Mouse (Mus musculus) midbrain, embryonic 11.5 days (tissue): Measurements from ENCODE around the gene Pomp. TPM values are rescaled to one million over a fixed set of nuclear protein-coding genes. Genes with fewer than 3 reads are reported as not detected.

Experiments used
- ATAC-seq: fragments of 200-750 bp; cut with Nextera tagmentation; 2 replicates; pipeline ENCODE4 v1.8.0; 2017; ENCODE audit warnings: moderate TSS enrichment, moderate library complexity; ENCODE audit not compliant: low FRiP score
- DNase-seq: peaks from one replicate; pipeline ENCODE4 v3.0.0; 2015; ENCODE audit warnings: low spot score; ENCODE audit errors: missing footprints
- H3K27ac ChIP-seq: fragments of 300-500 bp; sonication (generic); 2 replicates; pipeline ENCODE4 v1.5.1; 2014; ENCODE audit warnings: low read depth, low read length
- H3K27me3 ChIP-seq: fragments of 300-500 bp; sonication (generic); 2 replicates; pipeline ENCODE4 v1.6.1; 2014; ENCODE audit warnings: mild to moderate bottlenecking, low read length, moderate library complexity, mixed read lengths; ENCODE audit not compliant: control insufficient read depth, insufficient read depth
- H3K36me3 ChIP-seq: fragments of 300-500 bp; sonication (generic); 2 replicates; pipeline ENCODE4 v1.6.1; 2014; ENCODE audit warnings: mild to moderate bottlenecking, low read length, moderate library complexity, mixed read lengths; ENCODE audit not compliant: control insufficient read depth, insufficient read depth
- H3K4me1 ChIP-seq: fragments of 300-500 bp; sonication (generic); 2 replicates; pipeline ENCODE4 v1.6.1; 2014; ENCODE audit warnings: low read length; ENCODE audit not compliant: control insufficient read depth, insufficient read depth
- H3K4me2 ChIP-seq: fragments of 300-500 bp; sonication (generic); 2 replicates; pipeline ENCODE4 v1.6.1; 2014; ENCODE audit warnings: mild to moderate bottlenecking, moderate library complexity
- H3K4me3 ChIP-seq: fragments of 300-500 bp; sonication (generic); 2 replicates; pipeline ENCODE4 v1.5.1; 2014; ENCODE audit warnings: low read depth, low read length
- H3K9ac ChIP-seq: fragments of 300-500 bp; sonication (generic); 2 replicates; pipeline ENCODE4 v1.6.1; 2014; ENCODE audit warnings: low read length
- H3K9me3 ChIP-seq: fragments of 300-500 bp; sonication (generic); 2 replicates; pipeline ENCODE4 v1.6.1; 2016; ENCODE audit warnings: low read length; ENCODE audit not compliant: control insufficient read depth
- WGBS: fragments of 180-500 bp; shearing (Covaris S2); extraction: QIAGEN DNeasy Blood & Tissue Kit; methylation state at CpG from one replicate; pipeline ENCODE4 v1.1.7; 2014; 5-methylcytosine and 5-hydroxymethylcytosine counted together
- polyA plus RNA-seq: library from polyadenylated mRNA; unstranded; fragments of >200 nt; fragmentation: Nextera tagmentation; extraction: Ambion mirVana; gene quantifications from 2 replicates; pipeline ENCODE4 v1.2.1, GENCODE M21; 2014

The Pomp gene
- polyA plus RNA-seq, 1 experiment from 2014 or later = 573 TPM

- Histone ChIP-seq H3K4me2 (no peak overlapping the region), H3K9ac (no peak overlapping the region), H3K9me3 (no peaks in the 10 kb centered on the region), H3K27ac (no peak overlapping the region), H3K4me1 (no peaks in the 10 kb centered on the region), H3K27me3 (no peaks in the 10 kb centered on the region), H3K36me3 (no peaks in the 10 kb centered on the region), H3K4me3 (no peak overlapping the region)
- DNase-seq = no peak
- WGBS = 65% methylated on average over 11 of the region's 11 CpGs
- ATAC-seq = no peak
Measured at GRCm38 (mm10) chr5:147907144-147907543, 46.9 kb downstream of the Pomp start.

GRCm38 (mm10) chr5:147907851-147908250 is 47.6 kb downstream of the Pomp start:
- WGBS = 90% methylated on average over 8 of the region's 8 CpGs
- ATAC-seq (no peak), DNase-seq (no peak)
- no peaks in the 10 kb centered on the region for H3K27me3 ChIP-seq
- no peak overlapping the region for H3K27ac ChIP-seq
- H3K4me3 ChIP-seq = no peak overlapping the region
- H3K4me1 ChIP-seq = no peaks in the 10 kb centered on the region
- no peak overlapping the region for H3K4me2 ChIP-seq
- H3K9ac ChIP-seq = no peak overlapping the region
- no peaks in the 10 kb centered on the region for H3K9me3 ChIP-seq
- H3K36me3 ChIP-seq = no peaks in the 10 kb centered on the region

GRCm38 (mm10) chr5:147910807-147911509 is 50.7 kb downstream of the Pomp start:
- no peak overlapping the region for H3K4me3 ChIP-seq
- no peaks in the 10 kb centered on the region for H3K9me3 ChIP-seq
- no peaks in the 10 kb centered on the region for H3K36me3 ChIP-seq
- no peak for ATAC-seq
- H3K4me2 ChIP-seq = no peak overlapping the region
- WGBS = 90% methylated on average over 12 of the region's 12 CpGs
- no peak overlapping the region for H3K9ac ChIP-seq
- no peak for DNase-seq
- H3K4me1 ChIP-seq = no peaks in the 10 kb centered on the region
- H3K27ac ChIP-seq = no peak overlapping the region
- H3K27me3 ChIP-seq = no peaks in the 10 kb centered on the region

- Histone ChIP-seq H3K27me3 (no peaks in the 10 kb centered on the region), H3K27ac (no peak overlapping the region), H3K4me3 (no peak overlapping the region), H3K4me2 (no peak overlapping the region), H3K9ac (no peak overlapping the region), H3K9me3 (no peaks in the 10 kb centered on the region), H3K4me1 (no peaks in the 10 kb centered on the region), H3K36me3 (no peaks in the 10 kb centered on the region)
- ATAC-seq = no peak
- DNase-seq = no peak
- WGBS = 83% methylated on average over 5 of the region's 5 CpGs
Measured at GRCm38 (mm10) chr5:147911744-147912143, 51.5 kb downstream of the Pomp start.

- no peaks in the 10 kb centered on the region for H3K27me3 ChIP-seq
- H3K4me3 ChIP-seq = no peak overlapping the region
- no peaks in the 10 kb centered on the region for H3K4me1 ChIP-seq
- ATAC-seq (no peak), DNase-seq (no peak)
- WGBS = 45% methylated on average over 14 of the region's 14 CpGs
- H3K4me2 ChIP-seq = no peak overlapping the region
- no peak overlapping the region for H3K9ac ChIP-seq
- H3K27ac ChIP-seq = no peak overlapping the region
- no peaks in the 10 kb centered on the region for H3K9me3 ChIP-seq
- H3K36me3 ChIP-seq = no peaks in the 10 kb centered on the region
Measured at GRCm38 (mm10) chr5:147913241-147913842, 53.1 kb downstream of the Pomp start.

GRCm38 (mm10) chr5:147915038-147915566 is 54.8 kb downstream of the Pomp start:
- Histone ChIP-seq H3K27me3 (no peaks in the 10 kb centered on the region), H3K9ac (no peak overlapping the region), H3K36me3 (no peaks in the 10 kb centered on the region), H3K4me2 (no peak overlapping the region), H3K9me3 (no peaks in the 10 kb centered on the region), H3K27ac (no peak overlapping the region), H3K4me1 (no peaks in the 10 kb centered on the region), H3K4me3 (no peak overlapping the region)
- ATAC-seq (no peak), DNase-seq (no peak)
- WGBS = 63% methylated on average over 6 of the region's 6 CpGs

GRCm38 (mm10) chr5:147916171-147916570 is 55.9 kb downstream of the Pomp start:
- Histone ChIP-seq H3K4me3 (no peak overlapping the region), H3K4me1 (no peaks in the 10 kb centered on the region), H3K4me2 (no peak overlapping the region), H3K9me3 (no peaks in the 10 kb centered on the region), H3K27ac (no peak overlapping the region), H3K36me3 (no peaks in the 10 kb centered on the region), H3K9ac (no peak overlapping the region), H3K27me3 (no peaks in the 10 kb centered on the region)
- DNase-seq = no peak
- WGBS = 84% methylated on average over 9 of the region's 9 CpGs
- ATAC-seq = no peak

GRCm38 (mm10) chr5:147918044-147918846 is 58.0 kb downstream of the Pomp start:
- H3K4me1 ChIP-seq = no peaks in the 10 kb centered on the region
- no peak overlapping the region for H3K4me2 ChIP-seq
- no peaks in the 10 kb centered on the region for H3K36me3 ChIP-seq
- H3K27ac ChIP-seq = no peak overlapping the region
- 81% methylated on average over 17 of the region's 17 CpGs for WGBS
- no peak for ATAC-seq
- H3K9me3 ChIP-seq = no peaks in the 10 kb centered on the region
- H3K27me3 ChIP-seq = no peaks in the 10 kb centered on the region
- H3K9ac ChIP-seq = no peak overlapping the region
- no peak for DNase-seq
- H3K4me3 ChIP-seq = no peak overlapping the region

GRCm38 (mm10) chr5:147924621-147925020 is 64.4 kb downstream of the Pomp start:
- 85% methylated on average over 5 of the region's 5 CpGs for WGBS
- Histone ChIP-seq H3K4me1 (no peaks in the 10 kb centered on the region), H3K4me3 (no peak overlapping the region), H3K27ac (no peak overlapping the region), H3K9ac (no peak overlapping the region), H3K4me2 (no peak overlapping the region), H3K36me3 (no peaks in the 10 kb centered on the region), H3K27me3 (no peaks in the 10 kb centered on the region), H3K9me3 (no peaks in the 10 kb centered on the region)
- no peak for ATAC-seq
- no peak for DNase-seq
